Mouse (Mus musculus): ENCODE measurements around the gene Agfg2. TPM values are rescaled to one million over a fixed set of nuclear protein-coding genes. Genes with fewer than 3 reads are reported as not detected.

Gene Agfg2
- polyA plus RNA-seq, 1 experiment from 2014 or later = 15.9 TPM

Other genes with a start within 250 kb of the Agfg2 start
- 0.10 and 0.13 TPM in 2 replicates for gene Zan, start 207.7 kb downstream of the Agfg2 start, polyA plus RNA-seq (2015; fragmentation: Nextera tagmentation; extraction: Ambion mirVana)
- gene Pop7, start 182.2 kb downstream of the Agfg2 start, polyA plus RNA-seq (2015; fragmentation: Nextera tagmentation; extraction: Ambion mirVana) = 46.5 and 46.7 TPM in 2 replicates
- gene Gigyf1, start 166.2 kb downstream of the Agfg2 start, polyA plus RNA-seq (2015; fragmentation: Nextera tagmentation; extraction: Ambion mirVana) = 10.3 and 12.0 TPM in 2 replicates
- 0.26 TPM in 1 of 2 replicates, not detected in the other for gene Epo, start 151.5 kb downstream of the Agfg2 start, polyA plus RNA-seq (2015; fragmentation: Nextera tagmentation; extraction: Ambion mirVana)
- 350 and 394 TPM in 2 replicates for gene Gnb2, start 151.2 kb downstream of the Agfg2 start, polyA plus RNA-seq (2015; fragmentation: Nextera tagmentation; extraction: Ambion mirVana)
- gene Actl6b, start 131.2 kb downstream of the Agfg2 start, polyA plus RNA-seq (2015; fragmentation: Nextera tagmentation; extraction: Ambion mirVana) = 0.35 and 0.36 TPM in 2 replicates
- 1.4 and 1.6 TPM in 2 replicates for gene Tfr2, start 114.9 kb downstream of the Agfg2 start, polyA plus RNA-seq (2015; fragmentation: Nextera tagmentation; extraction: Ambion mirVana)
- gene Mospd3, start 83.7 kb downstream of the Agfg2 start, polyA plus RNA-seq (2015; fragmentation: Nextera tagmentation; extraction: Ambion mirVana) = 40.6 and 41.8 TPM in 2 replicates
- 303 and 362 TPM in 2 replicates for gene Pcolce, start 70.9 kb downstream of the Agfg2 start, polyA plus RNA-seq (2015; fragmentation: Nextera tagmentation; extraction: Ambion mirVana)
- 0.09 TPM in 1 of 2 replicates, not detected in the other for gene Fbxo24, start 55.7 kb downstream of the Agfg2 start, polyA plus RNA-seq (2015; fragmentation: Nextera tagmentation; extraction: Ambion mirVana)
- gene Lrch4, start 55.6 kb downstream of the Agfg2 start, polyA plus RNA-seq (2015; fragmentation: Nextera tagmentation; extraction: Ambion mirVana) = 32.8 and 34.1 TPM in 2 replicates
- gene Gm20605, start 55.6 kb downstream of the Agfg2 start, polyA plus RNA-seq (2015; fragmentation: Nextera tagmentation; extraction: Ambion mirVana) = 8.0 and 8.5 TPM in 2 replicates
- 4.8 and 6.0 TPM in 2 replicates for gene Sap25, start 43.4 kb downstream of the Agfg2 start, polyA plus RNA-seq (2015; fragmentation: Nextera tagmentation; extraction: Ambion mirVana)
- gene Irs3, start 39.0 kb downstream of the Agfg2 start, polyA plus RNA-seq (2015; fragmentation: Nextera tagmentation; extraction: Ambion mirVana) = 0.19 and 0.38 TPM in 2 replicates
- 1.9 and 3.5 TPM in 2 replicates for gene Nyap1, start 56.9 kb upstream of the Agfg2 start, polyA plus RNA-seq (2015; fragmentation: Nextera tagmentation; extraction: Ambion mirVana)
- gene Tsc22d4, start 61.0 kb upstream of the Agfg2 start, polyA plus RNA-seq (2015; fragmentation: Nextera tagmentation; extraction: Ambion mirVana) = 169 and 197 TPM in 2 replicates
- gene Ppp1r35, start 94.1 kb upstream of the Agfg2 start, polyA plus RNA-seq (2015; fragmentation: Nextera tagmentation; extraction: Ambion mirVana) = 22.2 and 27.8 TPM in 2 replicates
- gene Mepce, start 102.9 kb upstream of the Agfg2 start, polyA plus RNA-seq (2015; fragmentation: Nextera tagmentation; extraction: Ambion mirVana) = 8.7 and 9.2 TPM in 2 replicates
- 19.7 and 24.4 TPM in 2 replicates for gene Zcwpw1, start 103.1 kb upstream of the Agfg2 start, polyA plus RNA-seq (2015; fragmentation: Nextera tagmentation; extraction: Ambion mirVana)
- 0.58 and 1.2 TPM in 2 replicates for gene Pilra, start 151.6 kb upstream of the Agfg2 start, polyA plus RNA-seq (2015; fragmentation: Nextera tagmentation; extraction: Ambion mirVana)
- 0.29 and 0.40 TPM in 2 replicates for gene Pilrb1, start 173.4 kb upstream of the Agfg2 start, polyA plus RNA-seq (2015; fragmentation: Nextera tagmentation; extraction: Ambion mirVana)
- gene Pilrb2, start 187.1 kb upstream of the Agfg2 start, polyA plus RNA-seq (2015; fragmentation: Nextera tagmentation; extraction: Ambion mirVana) = 0.22 and 1.2 TPM in 2 replicates
- 0.15 and 0.19 TPM in 2 replicates for gene Cyp3a13, start 236.9 kb upstream of the Agfg2 start, polyA plus RNA-seq (2015; fragmentation: Nextera tagmentation; extraction: Ambion mirVana)